Mouse (Mus musculus) brain, embryonic 14.5 days (tissue): Measurements from ENCODE around the gene Mettl24.

Experiments
- CTCF ChIP-seq: fragments of 200-500 bp; IDR thresholded peaks from 2 replicates; pipeline ENCODE4 v1.5.1; 2012; ENCODE audit warnings: inconsistent platforms, mild to moderate bottlenecking, moderate library complexity, borderline replicate concordance; ENCODE audit not compliant: insufficient read depth, insufficient read length; ENCODE audit errors: extremely low read depth
- POLR2A ChIP-seq: fragments of 200-500 bp; IDR thresholded peaks from 2 replicates; pipeline ENCODE4 v1.6.1; 2012; ENCODE audit warnings: mild to moderate bottlenecking, inconsistent platforms, borderline replicate concordance; ENCODE audit not compliant: poor library complexity, insufficient read depth, insufficient read length, severe bottlenecking; ENCODE audit errors: extremely low read depth

GRCm38 (mm10) chr10:40726989-40727388 lies 43.9 kb downstream of the Mettl24 start:
- no peak for TF ChIP-seq POLR2A
- no peak for TF ChIP-seq CTCF
